Mouse (Mus musculus) heart, adult 2 months (tissue): Measurements from ENCODE around the gene Lfng.

Source experiments
- CTCF ChIP-seq: fragments of 200-600 bp; IDR thresholded peaks from 2 replicates; pipeline ENCODE4 v1.8.1; 2022; ENCODE audit warnings: antibody characterized with exemption, mild to moderate bottlenecking, moderate library complexity
- EP300 ChIP-seq: fragments of 200-500 bp; IDR thresholded peaks from 2 replicates; pipeline ENCODE4 v1.6.1; 2011; ENCODE audit warnings: low read depth, low read length, control low read depth; ENCODE audit not compliant: insufficient read depth
- POLR2A ChIP-seq: fragments of 200-500 bp; IDR thresholded peaks from 2 replicates; pipeline ENCODE4 v1.6.1; 2011; ENCODE audit warnings: mild to moderate bottlenecking, low read depth, low read length, control low read depth; ENCODE audit not compliant: insufficient read depth

GRCm38 (mm10) chr5:140589082-140589774, 17.9 kb upstream of the Lfng start:
- TF ChIP-seq CTCF: no peak
- TF ChIP-seq EP300: no peak
- no peak for TF ChIP-seq POLR2A
